10 mouse cellular contexts compared by ENCODE assay signal in genomic region chr16:96843691-96844400, GRCm38 (mm10).
DNase-seq lines count a peak whose midpoint lies in the region; ATAC-seq and TF ChIP-seq lines count a peak whose summit lies in the region.
"Had no signal": no experiment of that assay in that cellular context is flagged by ENCODE, and none has a peak within 500 bp of the region (broad histone marks: within the 10 kb centered on the region; RNA-seq: fewer than 3 reads in every experiment).

No protein-coding gene starts in this region.

- no peak for TF ChIP-seq CTCF in forebrain, postnatal 0 days (IDR thresholded peaks at IDR 0.05; ENCODE audit: low read depth)

- no peaks in the 10 kb centered on the region for H3K27me3 ChIP-seq in hindbrain, embryonic 10.5 days (ENCODE audit: insufficient read depth, poor library complexity, severe bottlenecking)
- H3K27me3 ChIP-seq in hindbrain, embryonic 13.5 days, result no peaks in the 10 kb centered on the region
- H3K27me3 ChIP-seq in forebrain, postnatal 0 days (ENCODE audit: insufficient read depth, low read length), result no peaks in the 10 kb centered on the region
- H3K27me3 ChIP-seq in kidney, embryonic 15.5 days, result no peaks in the 10 kb centered on the region

- H3K4me3 ChIP-seq in hindbrain, embryonic 10.5 days, result no peak overlapping the region
- H3K4me3 ChIP-seq in hindbrain, embryonic 13.5 days, result no peak overlapping the region
- H3K4me3 ChIP-seq in forebrain, postnatal 0 days (ENCODE audit: low read depth, low read length), result no peak overlapping the region
- no peak overlapping the region for H3K4me3 ChIP-seq in kidney, embryonic 15.5 days (replicated peaks)

- no peak for ATAC-seq in hindbrain, embryonic 13.5 days (ENCODE audit: low FRiP score)
- peak; percentile 86 for ATAC-seq in forebrain, postnatal 0 days
- no peak for ATAC-seq in kidney, embryonic 15.5 days (replicated peaks; ENCODE audit: low FRiP score)
- ATAC-seq: lung, postnatal 0 days had no signal

- H3K36me3 ChIP-seq in hindbrain, embryonic 10.5 days, result no peaks in the 10 kb centered on the region
- no peaks in the 10 kb centered on the region for H3K36me3 ChIP-seq in hindbrain, embryonic 13.5 days
- no peaks in the 10 kb centered on the region for H3K36me3 ChIP-seq in forebrain, postnatal 0 days (ENCODE audit: insufficient read depth)
- no peaks in the 10 kb centered on the region for H3K36me3 ChIP-seq in kidney, embryonic 15.5 days

- no peaks in the 10 kb centered on the region for H3K9me3 ChIP-seq in hindbrain, embryonic 10.5 days
- H3K9me3 ChIP-seq in hindbrain, embryonic 13.5 days, result no peaks in the 10 kb centered on the region
- no peaks in the 10 kb centered on the region for H3K9me3 ChIP-seq in forebrain, postnatal 0 days (ENCODE audit: low read length)
- no peaks in the 10 kb centered on the region for H3K9me3 ChIP-seq in kidney, embryonic 15.5 days (replicated peaks)

- no peak for DNase-seq in hindbrain, embryonic 10.5 days (ENCODE audit: low spot score)
- peak; percentile 72 for DNase-seq in forebrain, postnatal 0 days
- peak; percentile 37 to 57 for DNase-seq in left cerebral cortex, postnatal 10 days (ENCODE audit: extremely low spot score in 1 of 2, low spot score in 2 of 2)
- peak; percentile 51 to 69 for DNase-seq in right cerebral cortex, adult 2 months (ENCODE audit: low spot score in 2 of 2)
- no peak for DNase-seq in spleen, postnatal 14 days (ENCODE audit: low spot score in 2 of 2)
- no peak for DNase-seq in adrenal gland, postnatal 14 days
- DNase-seq: thymus, adult 2 months had no signal

- intact Hi-C loops in left cerebral cortex, postnatal 10 days (cut with DNase I), result no loop called here

- H3K27ac ChIP-seq in hindbrain, embryonic 10.5 days, result peak overlapping the region; percentile 74
- H3K27ac ChIP-seq in hindbrain, embryonic 13.5 days, result no peak overlapping the region
- peak overlapping the region; percentile 37 for H3K27ac ChIP-seq in forebrain, postnatal 0 days (ENCODE audit: low read depth, low read length)
- no peak overlapping the region for H3K27ac ChIP-seq in kidney, embryonic 15.5 days

- H3K4me2 ChIP-seq in hindbrain, embryonic 13.5 days, result no peak overlapping the region
- no peak overlapping the region for H3K4me2 ChIP-seq in forebrain, postnatal 0 days (ENCODE audit: low read depth)
- H3K4me2 ChIP-seq in kidney, embryonic 15.5 days, result no peak overlapping the region

- H3K4me1 ChIP-seq in hindbrain, embryonic 10.5 days (replicated peaks), result peaks cover 32% of the 10 kb centered on the region
- H3K4me1 ChIP-seq in hindbrain, embryonic 13.5 days (replicated peaks), result peaks cover 29% of the 10 kb centered on the region
- peaks cover 24% of the 10 kb centered on the region for H3K4me1 ChIP-seq in forebrain, postnatal 0 days (ENCODE audit: insufficient read depth)
- H3K4me1 ChIP-seq in kidney, embryonic 15.5 days, result peaks cover 6% of the 10 kb centered on the region; the same call in 1 of the 2 replicates

- 80% methylated on average over 9 of the region's 9 CpGs for WGBS in hindbrain, embryonic 10.5 days
- WGBS in hindbrain, embryonic 13.5 days, result 56% methylated on average over 9 of the region's 9 CpGs
- 23% methylated on average over 9 of the region's 9 CpGs for WGBS in forebrain, postnatal 0 days
- 64% methylated on average over 9 of the region's 9 CpGs for WGBS in kidney, embryonic 15.5 days

- H3K9ac ChIP-seq in hindbrain, embryonic 13.5 days, result no peak overlapping the region
- H3K9ac ChIP-seq in forebrain, postnatal 0 days, result no peak overlapping the region
- H3K9ac ChIP-seq in kidney, embryonic 15.5 days, result no peak overlapping the region

Comparison
In these comparisons a context has a peak if more than half of its experiments do, and no peak if none do; other contexts are left out.
1. H3K27ac ChIP-seq: peak in hindbrain, embryonic 10.5 days (single experiment) and forebrain, postnatal 0 days (single experiment); none in hindbrain, embryonic 13.5 days (single experiment) and kidney, embryonic 15.5 days (single experiment).
2. DNase-seq: peak in forebrain, postnatal 0 days (single experiment), left cerebral cortex, postnatal 10 days (2 of 2) and right cerebral cortex, adult 2 months (2 of 2); none in hindbrain, embryonic 10.5 days (single experiment), spleen, postnatal 14 days (0 of 2) and adrenal gland, postnatal 14 days (single experiment).